Mouse (Mus musculus): Measurements from ENCODE around the gene Mfsd7a. TPM values are rescaled to one million over a fixed set of nuclear protein-coding genes. Genes with fewer than 3 reads are reported as not detected.

Gene Mfsd7a
- polyA plus RNA-seq, 1 experiment from 2014 or later, result 0.10 TPM

- Histone ChIP-seq H3K4me2 (peak overlapping the region; percentile 95), H3K9me3 (no peaks in the 10 kb centered on the region), H3K36me3 (replicated peaks) (no peaks in the 10 kb centered on the region), H3K4me1 (peaks cover 32% of the 10 kb centered on the region), H3K4me3 (peak overlapping the region; percentile 97), H3K9ac (peak overlapping the region; percentile 100; the same call in 1 of the 2 replicates), H3K27me3 (replicated peaks) (peaks cover 6% of the 10 kb centered on the region), H3K27ac (no peak overlapping the region)
- ATAC-seq (replicated peaks), result peak; percentile 38
- WGBS, result 44% methylated on average over 6 of the region's 6 CpGs
These were observed 11.8 kb upstream of the Mfsd7a start for GRCm38 (mm10) chr5:108460461-108460860.

GRCm38 (mm10) chr5:108458706-108459105 lies 10.0 kb upstream of the Mfsd7a start:
- WGBS, result 78% methylated on average over 2 of the region's 2 CpGs
- H3K27ac ChIP-seq, result no peak overlapping the region
- H3K4me1 ChIP-seq, result peaks cover 23% of the 10 kb centered on the region
- no peaks in the 10 kb centered on the region for H3K36me3 ChIP-seq (replicated peaks)
- H3K9me3 ChIP-seq, result no peaks in the 10 kb centered on the region
- no peak overlapping the region for H3K4me2 ChIP-seq
- H3K4me3 ChIP-seq, result no peak overlapping the region
- H3K27me3 ChIP-seq (replicated peaks), result peaks cover 6% of the 10 kb centered on the region
- ATAC-seq (replicated peaks), result no peak
- no peak overlapping the region for H3K9ac ChIP-seq

- H3K36me3 ChIP-seq (replicated peaks), result no peaks in the 10 kb centered on the region
- H3K4me3 ChIP-seq, result no peak overlapping the region
- no peak overlapping the region for H3K4me2 ChIP-seq
- no peaks in the 10 kb centered on the region for H3K9me3 ChIP-seq
- ATAC-seq (replicated peaks), result no peak
- 42% methylated on average over 3 of the region's 3 CpGs for WGBS
- no peak overlapping the region for H3K27ac ChIP-seq
- no peaks in the 10 kb centered on the region for H3K4me1 ChIP-seq
- no peak overlapping the region for H3K9ac ChIP-seq
- peaks cover 14% of the 10 kb centered on the region for H3K27me3 ChIP-seq (replicated peaks)
These were observed 5.4 kb upstream of the Mfsd7a start for GRCm38 (mm10) chr5:108454094-108454493.

- H3K9ac ChIP-seq, result no peak overlapping the region
- no peak for ATAC-seq (replicated peaks)
- WGBS, result 86% methylated on average over 1 of the region's 1 CpGs
- H3K27me3 ChIP-seq (replicated peaks), result peaks cover 15% of the 10 kb centered on the region
- no peak overlapping the region for H3K27ac ChIP-seq
- no peak overlapping the region for H3K4me2 ChIP-seq
- H3K36me3 ChIP-seq (replicated peaks), result no peaks in the 10 kb centered on the region
- no peaks in the 10 kb centered on the region for H3K9me3 ChIP-seq
- H3K4me1 ChIP-seq, result no peaks in the 10 kb centered on the region
- H3K4me3 ChIP-seq, result no peak overlapping the region
These were observed 3.7 kb upstream of the Mfsd7a start for GRCm38 (mm10) chr5:108452422-108452821.

GRCm38 (mm10) chr5:108451611-108452010 lies 2.9 kb upstream of the Mfsd7a start:
- H3K9me3 ChIP-seq, result no peaks in the 10 kb centered on the region
- ATAC-seq (replicated peaks), result no peak
- whole genome bisulfite sequencing, result 72% methylated on average over 1 of the region's 1 CpGs

GRCm38 (mm10) chr5:108450837-108451540 lies 2.3 kb upstream of the Mfsd7a start:
- H3K27me3 ChIP-seq (replicated peaks), result peaks cover 15% of the 10 kb centered on the region
- no peak overlapping the region for H3K4me3 ChIP-seq
- no peaks in the 10 kb centered on the region for H3K36me3 ChIP-seq (replicated peaks)
- 77% methylated on average over 8 of the region's 8 CpGs for whole genome bisulfite sequencing
- H3K27ac ChIP-seq, result no peak overlapping the region
- no peak overlapping the region for H3K4me2 ChIP-seq
- no peak for ATAC-seq (replicated peaks)
- H3K9ac ChIP-seq, result no peak overlapping the region
- H3K9me3 ChIP-seq, result no peaks in the 10 kb centered on the region
- no peaks in the 10 kb centered on the region for H3K4me1 ChIP-seq

More at GRCm38 (mm10) chr5:108451611-108452010, 2.9 kb upstream of the Mfsd7a start:
- Histone ChIP-seq H3K9ac (no peak overlapping the region), H3K27ac (no peak overlapping the region), H3K4me1 (no peaks in the 10 kb centered on the region), H3K4me2 (no peak overlapping the region), H3K4me3 (no peak overlapping the region), H3K36me3 (replicated peaks) (no peaks in the 10 kb centered on the region), H3K27me3 (replicated peaks) (peaks cover 15% of the 10 kb centered on the region)

GRCm38 (mm10) chr5:108447857-108448256 lies 834 bp downstream of the Mfsd7a start:
- no peak overlapping the region for H3K9ac ChIP-seq
- no peaks in the 10 kb centered on the region for H3K36me3 ChIP-seq (replicated peaks)
- H3K4me2 ChIP-seq, result no peak overlapping the region
- H3K27ac ChIP-seq, result no peak overlapping the region
- H3K27me3 ChIP-seq (replicated peaks), result peaks cover 15% of the 10 kb centered on the region
- no peak overlapping the region for H3K4me3 ChIP-seq
- no peaks in the 10 kb centered on the region for H3K4me1 ChIP-seq
- H3K9me3 ChIP-seq, result no peaks in the 10 kb centered on the region
- no peak for ATAC-seq (replicated peaks)
- 86% methylated on average over 7 of the region's 7 CpGs for WGBS

GRCm38 (mm10) chr5:108446973-108447372 lies 1.7 kb downstream of the Mfsd7a start:
- Histone ChIP-seq H3K27ac (no peak overlapping the region), H3K4me2 (no peak overlapping the region), H3K27me3 (replicated peaks) (peaks cover 15% of the 10 kb centered on the region), H3K9me3 (no peaks in the 10 kb centered on the region), H3K9ac (no peak overlapping the region), H3K4me3 (no peak overlapping the region), H3K4me1 (no peaks in the 10 kb centered on the region), H3K36me3 (replicated peaks) (no peaks in the 10 kb centered on the region)
- ATAC-seq (replicated peaks), result no peak
- WGBS, result 92% methylated on average over 3 of the region's 3 CpGs

GRCm38 (mm10) chr5:108436101-108436500 lies 12.6 kb downstream of the Mfsd7a start:
- H3K4me3 ChIP-seq, result no peak overlapping the region

GRCm38 (mm10) chr5:108433804-108434587 lies 14.7 kb downstream of the Mfsd7a start, which contains the start of gene Atp5k:
Gene Atp5k, minus strand, starts transcription at chr5:108434448.
- WGBS, result under 1% methylated on average over 42 of the region's 42 CpGs
- Histone ChIP-seq H3K9ac (peak within 1 kb of the TSS; percentile 81), H3K9me3 (no peaks in the 10 kb centered on the region), H3K36me3 (replicated peaks) (peaks cover 24% of the 10 kb centered on the region; the same call in 1 of the 2 replicates), H3K27me3 (replicated peaks) (0 out of 2 replicates have a peak, but pooled peaks cover 6% of the 10 kb centered on the region), H3K4me3 (peak within 1 kb of the TSS; percentile 81), H3K4me1 (peaks cover 17% of the 10 kb centered on the region), H3K27ac (peak within 1 kb of the TSS; percentile 39; the same call in 1 of the 2 replicates), H3K4me2 (peak within 1 kb of the TSS; percentile 87)
- peak; percentile 92 for ATAC-seq (replicated peaks)

More at GRCm38 (mm10) chr5:108436101-108436500, 12.6 kb downstream of the Mfsd7a start:
- Histone ChIP-seq H3K27ac (no peak overlapping the region), H3K4me2 (no peak overlapping the region), H3K36me3 (replicated peaks) (peaks cover 16% of the 10 kb centered on the region; the same call in 1 of the 2 replicates), H3K27me3 (replicated peaks) (0 out of 2 replicates have a peak, but pooled peaks cover 6% of the 10 kb centered on the region), H3K9me3 (no peaks in the 10 kb centered on the region), H3K9ac (no peak overlapping the region), H3K4me1 (peaks cover 17% of the 10 kb centered on the region)
- ATAC-seq (replicated peaks), result no peak
- WGBS, result 82% methylated on average over 2 of the region's 2 CpGs

- 92% methylated on average over 6 of the region's 6 CpGs for WGBS
- Histone ChIP-seq H3K4me1 (peaks cover 17% of the 10 kb centered on the region), H3K9me3 (no peaks in the 10 kb centered on the region), H3K9ac (no peak overlapping the region), H3K36me3 (replicated peaks) (peaks cover 24% of the 10 kb centered on the region; the same call in 1 of the 2 replicates), H3K27me3 (replicated peaks) (0 out of 2 replicates have a peak, but pooled peaks cover 1% of the 10 kb centered on the region), H3K4me3 (no peak overlapping the region), H3K4me2 (no peak overlapping the region), H3K27ac (no peak overlapping the region)
- ATAC-seq (replicated peaks), result no peak
These were observed 17.5 kb downstream of the Mfsd7a start for GRCm38 (mm10) chr5:108431196-108431595.

GRCm38 (mm10) chr5:108427186-108427585 lies 21.5 kb downstream of the Mfsd7a start:
- H3K4me2 ChIP-seq, result no peak overlapping the region
- peaks cover 17% of the 10 kb centered on the region; the same call in 1 of the 2 replicates for H3K36me3 ChIP-seq (replicated peaks)
- WGBS, result 56% methylated on average over 1 of the region's 1 CpGs
- no peaks in the 10 kb centered on the region for H3K27me3 ChIP-seq (replicated peaks)
- H3K9ac ChIP-seq, result no peak overlapping the region
- no peaks in the 10 kb centered on the region for H3K4me1 ChIP-seq
- H3K27ac ChIP-seq, result no peak overlapping the region
- no peak overlapping the region for H3K4me3 ChIP-seq
- no peaks in the 10 kb centered on the region for H3K9me3 ChIP-seq
- ATAC-seq (replicated peaks), result no peak; the same call in 1 of the 2 replicates

All from midbrain, embryonic 15.5 days (tissue).